In genomic region chr9:107296501-107296965, GRCm38 (mm10) we compare ENCODE assay signal across 8 mouse cellular contexts. TPM values are rescaled to one million over a fixed set of nuclear protein-coding genes. Genes with fewer than 3 reads are reported as not detected.
A peak's percentile ranks its signal among the peaks of the same experiment; 100 is the strongest.
DNase-seq lines count a peak whose midpoint lies in the region; ATAC-seq and TF ChIP-seq lines count a peak whose summit lies in the region.

No protein-coding gene starts in this region.

- H3K27ac ChIP-seq in bone marrow, adult 2 months (ENCODE audit: control insufficient read depth, insufficient read depth, low read depth, low read length, poor library complexity): no peak overlapping the region; the same call in 1 of the 2 replicates
- peak overlapping the region; percentile 85 for H3K27ac ChIP-seq in embryonic facial prominence, embryonic 15.5 days (replicated peaks)
- H3K27ac ChIP-seq in limb, embryonic 14.5 days (replicated peaks; ENCODE audit: low read depth, low read length): peak overlapping the region; percentile 63
- H3K27ac ChIP-seq in midbrain, postnatal 0 days (ENCODE audit: low read depth, low read length): no peak overlapping the region

- peak; percentile 97 for ATAC-seq in embryonic facial prominence, embryonic 15.5 days (ENCODE audit: insufficient number of reproducible peaks, low FRiP score, low TSS enrichment, low read depth)
- ATAC-seq in limb, embryonic 14.5 days (ENCODE audit: low FRiP score, low read depth): peak; percentile 99
- ATAC-seq in midbrain, postnatal 0 days (ENCODE audit: low FRiP score): peak; percentile 96

- peak; percentile 91 for DNase-seq in 416B (ENCODE audit: low read depth)
- peak; percentile 99 for DNase-seq in heart, adult 8-10 months (ENCODE audit: low spot score)
- peak; percentile 99 for DNase-seq in kidney, adult 9 months
- DNase-seq in limb, embryonic 14.5 days (ENCODE audit: low spot score): peak; percentile 98
- DNase-seq in midbrain, postnatal 0 days (ENCODE audit: low spot score): peak; percentile 97
- DNase-seq in spleen, postnatal 36 days (ENCODE audit: low spot score in 2 of 2): peak; percentile 84 to 90

- H3K4me1 ChIP-seq in bone marrow, adult 2 months (ENCODE audit: control insufficient read depth, insufficient read depth, low read length): peaks cover 7% of the 10 kb centered on the region
- H3K4me1 ChIP-seq in embryonic facial prominence, embryonic 15.5 days: peaks cover 31% of the 10 kb centered on the region
- H3K4me1 ChIP-seq in limb, embryonic 14.5 days (ENCODE audit: control insufficient read depth, insufficient read depth, low read length): peaks cover 12% of the 10 kb centered on the region
- H3K4me1 ChIP-seq in midbrain, postnatal 0 days (ENCODE audit: insufficient read depth, low read length): peaks cover 4% of the 10 kb centered on the region

- TF ChIP-seq POLR2A in bone marrow, adult 2 months (IDR thresholded peaks at IDR 0.05; ENCODE audit: borderline replicate concordance, control insufficient read depth, low read depth, low read length): peak; percentile 46; the same call in 1 of the 2 replicates
- no peak for TF ChIP-seq POLR2A in limb, embryonic 14.5 days (IDR thresholded peaks at IDR 0.05; ENCODE audit: borderline replicate concordance, extremely low read depth, insufficient read depth, insufficient read length)

- H3K36me3 ChIP-seq in embryonic facial prominence, embryonic 15.5 days: peaks cover 12% of the 10 kb centered on the region
- peaks cover 14% of the 10 kb centered on the region for H3K36me3 ChIP-seq in limb, embryonic 14.5 days (ENCODE audit: control insufficient read depth, insufficient read depth, low read length)
- peaks cover 14% of the 10 kb centered on the region for H3K36me3 ChIP-seq in midbrain, postnatal 0 days (ENCODE audit: insufficient read depth, low read length)

- H3K4me3 ChIP-seq in bone marrow, adult 2 months (replicated peaks; ENCODE audit: control insufficient read depth, low read depth, low read length): peak overlapping the region; percentile 82
- peak overlapping the region; percentile 74 for H3K4me3 ChIP-seq in embryonic facial prominence, embryonic 15.5 days (replicated peaks)
- H3K4me3 ChIP-seq in limb, embryonic 14.5 days (replicated peaks; ENCODE audit: low read length): peak overlapping the region; percentile 69
- H3K4me3 ChIP-seq in midbrain, postnatal 0 days (ENCODE audit: low read depth, low read length): peak overlapping the region; percentile 70

- WGBS in bone marrow, adult 2 months: under 1% methylated on average over 31 of the region's 31 CpGs
- WGBS in embryonic facial prominence, embryonic 15.5 days: under 1% methylated on average over 31 of the region's 31 CpGs
- WGBS in limb, embryonic 14.5 days: 1% methylated on average over 30 of the region's 31 CpGs
- WGBS in midbrain, postnatal 0 days: under 1% methylated on average over 30 of the region's 31 CpGs

- peak overlapping the region; percentile 86 for H3K4me2 ChIP-seq in embryonic facial prominence, embryonic 15.5 days (replicated peaks)
- peak overlapping the region; percentile 92 for H3K4me2 ChIP-seq in limb, embryonic 14.5 days (replicated peaks; ENCODE audit: low read depth, low read length, severe bottlenecking)
- H3K4me2 ChIP-seq in midbrain, postnatal 0 days (ENCODE audit: low read depth, low read length, poor library complexity, severe bottlenecking): peak overlapping the region; percentile 88

- H3K27me3 ChIP-seq in embryonic facial prominence, embryonic 15.5 days: 0 out of 2 replicates have a peak, but pooled peaks cover 6% of the 10 kb centered on the region
- no peaks in the 10 kb centered on the region for H3K27me3 ChIP-seq in limb, embryonic 14.5 days (ENCODE audit: control insufficient read depth, insufficient read depth, low read length)
- H3K27me3 ChIP-seq in midbrain, postnatal 0 days (ENCODE audit: insufficient read depth, low read length): 0 out of 2 replicates have a peak, but pooled peaks cover 10% of the 10 kb centered on the region

- H3K9ac ChIP-seq in embryonic facial prominence, embryonic 15.5 days: peak overlapping the region; percentile 74
- H3K9ac ChIP-seq in limb, embryonic 14.5 days (ENCODE audit: low read depth, low read length, severe bottlenecking): peak overlapping the region; percentile 75
- peak overlapping the region; percentile 56 for H3K9ac ChIP-seq in midbrain, postnatal 0 days (replicated peaks; ENCODE audit: low read length, poor library complexity, severe bottlenecking)

- TF ChIP-seq CTCF in bone marrow, adult 2 months (IDR thresholded peaks at IDR 0.05; ENCODE audit: control insufficient read depth, insufficient read depth, low read length): 0 out of 2 replicates have a peak, but pooled peaks have one; percentile 1
- TF ChIP-seq CTCF in midbrain, postnatal 0 days (IDR thresholded peaks at IDR 0.05): no peak

- no peaks in the 10 kb centered on the region for H3K9me3 ChIP-seq in embryonic facial prominence, embryonic 15.5 days (replicated peaks)
- no peaks in the 10 kb centered on the region for H3K9me3 ChIP-seq in limb, embryonic 14.5 days (ENCODE audit: control insufficient read depth, low read length)
- H3K9me3 ChIP-seq in midbrain, postnatal 0 days (ENCODE audit: low read length): no peaks in the 10 kb centered on the region

RNA-seq across cellular contexts. Expression of gene Cish, which starts 0.7 kb away (rescaled TPM):
- polyA plus RNA-seq in bone marrow, adult 2 months (2011; ENCODE audit: insufficient read depth, insufficient read length, low replicate concordance, missing spikeins): 2.5 and 7.0 TPM in 2 replicates
- 14.4 and 18.9 TPM in 2 replicates for polyA plus RNA-seq in embryonic facial prominence, embryonic 15.5 days (2015; fragmentation: Nextera tagmentation; extraction: Ambion mirVana)
- total RNA-seq in heart, adult 8-10 months (2022): 100 to 1,000 TPM in 3 of 4 experiments, 10 to 100 TPM in 1; 87.1 to 234 (median 146) TPM
- polyA plus RNA-seq in limb, embryonic 14.5 days (2012; rRNA removed): 8.4 and 12.1 TPM in 2 replicates
- 5.1 and 5.6 TPM in 2 replicates for polyA plus RNA-seq in limb, embryonic 14.5 days (2014; fragmentation: Nextera tagmentation; extraction: Ambion mirVana)
- 2.4 and 6.0 TPM in 2 replicates for total RNA-seq in midbrain, postnatal 0 days (2014; rRNA removed)
- 6.5 and 6.7 TPM in 2 replicates for polyA plus RNA-seq in midbrain, postnatal 0 days (2015; fragmentation: Nextera tagmentation; extraction: Ambion mirVana)

RNA-seq across cellular contexts. Expression of gene Mapkapk3, which starts 6.9 kb away (rescaled TPM):
- polyA plus RNA-seq in bone marrow, adult 2 months (2011; ENCODE audit: insufficient read depth, insufficient read length, low replicate concordance, missing spikeins): 16.9 and 46.9 TPM in 2 replicates
- 22.2 and 24.0 TPM in 2 replicates for polyA plus RNA-seq in embryonic facial prominence, embryonic 15.5 days (2015; fragmentation: Nextera tagmentation; extraction: Ambion mirVana)
- 10 to 100 TPM; 27.2 to 38.4 (median 32.0) TPM for total RNA-seq in heart, adult 8-10 months (2022)
- 8.3 and 9.7 TPM in 2 replicates for polyA plus RNA-seq in limb, embryonic 14.5 days (2012; rRNA removed)
- polyA plus RNA-seq in limb, embryonic 14.5 days (2014; fragmentation: Nextera tagmentation; extraction: Ambion mirVana): 12.7 and 15.2 TPM in 2 replicates
- 2.3 and 3.2 TPM in 2 replicates for total RNA-seq in midbrain, postnatal 0 days (2014; rRNA removed)
- polyA plus RNA-seq in midbrain, postnatal 0 days (2015; fragmentation: Nextera tagmentation; extraction: Ambion mirVana): 1.3 and 2.2 TPM in 2 replicates

RNA-seq across cellular contexts. Expression of gene Hemk1, which starts 41.6 kb away (rescaled TPM):
- 18.2 and 30.2 TPM in 2 replicates for polyA plus RNA-seq in bone marrow, adult 2 months (2011; ENCODE audit: insufficient read depth, insufficient read length, low replicate concordance, missing spikeins)
- polyA plus RNA-seq in embryonic facial prominence, embryonic 15.5 days (2015; fragmentation: Nextera tagmentation; extraction: Ambion mirVana): 11.7 and 12.3 TPM in 2 replicates
- total RNA-seq in heart, adult 8-10 months (2022): 10 to 100 TPM; 17.3 to 24.0 (median 19.9) TPM
- polyA plus RNA-seq in limb, embryonic 14.5 days (2012; rRNA removed): 24.9 and 32.9 TPM in 2 replicates
- 12.2 and 12.8 TPM in 2 replicates for polyA plus RNA-seq in limb, embryonic 14.5 days (2014; fragmentation: Nextera tagmentation; extraction: Ambion mirVana)
- 15.8 and 21.3 TPM in 2 replicates for total RNA-seq in midbrain, postnatal 0 days (2014; rRNA removed)
- 15.9 and 19.4 TPM in 2 replicates for polyA plus RNA-seq in midbrain, postnatal 0 days (2015; fragmentation: Nextera tagmentation; extraction: Ambion mirVana)

RNA-seq across cellular contexts. Expression of gene 6430571L13Rik, which starts 43.9 kb away (rescaled TPM):
- not detected in 2 replicates for polyA plus RNA-seq in bone marrow, adult 2 months (2011; ENCODE audit: insufficient read depth, insufficient read length, low replicate concordance, missing spikeins)
- 0.91 and 0.97 TPM in 2 replicates for polyA plus RNA-seq in embryonic facial prominence, embryonic 15.5 days (2015; fragmentation: Nextera tagmentation; extraction: Ambion mirVana)
- 10 to 100 TPM in 1 of 4 experiments, 1 to 10 TPM in 3; 5.6 to 10.3 (median 6.4) TPM for total RNA-seq in heart, adult 8-10 months (2022)
- polyA plus RNA-seq in limb, embryonic 14.5 days (2012; rRNA removed): 1.0 and 1.1 TPM in 2 replicates
- polyA plus RNA-seq in limb, embryonic 14.5 days (2014; fragmentation: Nextera tagmentation; extraction: Ambion mirVana): 0.39 and 0.56 TPM in 2 replicates
- total RNA-seq in midbrain, postnatal 0 days (2014; rRNA removed): 11.0 and 13.6 TPM in 2 replicates
- polyA plus RNA-seq in midbrain, postnatal 0 days (2015; fragmentation: Nextera tagmentation; extraction: Ambion mirVana): 10.4 and 11.1 TPM in 2 replicates

Comparison
In these comparisons a context has a peak if more than half of its experiments do, and no peak if none do; other contexts are left out.
1. H3K27ac ChIP-seq: peak in embryonic facial prominence, embryonic 15.5 days (single experiment) and limb, embryonic 14.5 days (single experiment); none in bone marrow, adult 2 months (single experiment) and midbrain, postnatal 0 days (single experiment).
2. Peak in every context shown above with its lines, with median percentiles within 50 percentile points of each other: DNase-seq, H3K4me3 ChIP-seq, ATAC-seq, H3K4me2 ChIP-seq and H3K9ac ChIP-seq.